Mouse (Mus musculus): Measurements from ENCODE around the gene Ap3d1. TPM values are rescaled to one million over a fixed set of nuclear protein-coding genes. Genes with fewer than 3 reads are reported as not detected.

The Ap3d1 gene
- 99.5 and 112 TPM in 2 replicates for polyA plus RNA-seq (2015; fragmentation: Nextera tagmentation; extraction: Ambion mirVana)

- H3K4me1 ChIP-seq (ENCODE audit: control insufficient read depth, insufficient read depth, low read length), result peaks cover 27% of the 10 kb centered on the region
- 1% methylated on average over 25 of the region's 25 CpGs for WGBS
- ATAC-seq, result peak; percentile 99
- H3K27ac ChIP-seq (ENCODE audit: low read length), result peak within 1 kb of the TSS; percentile 78
- H3K36me3 ChIP-seq (ENCODE audit: control insufficient read depth, insufficient read depth, low read length), result no peaks in the 10 kb centered on the region
- peak within 1 kb of the TSS; percentile 85 for H3K9ac ChIP-seq (ENCODE audit: low read depth, low read length)
- no peaks in the 10 kb centered on the region for H3K27me3 ChIP-seq (ENCODE audit: control insufficient read depth, insufficient read depth, low read depth, low read length)
- H3K9me3 ChIP-seq (replicated peaks; ENCODE audit: control insufficient read depth, low read length, poor library complexity, severe bottlenecking), result no peaks in the 10 kb centered on the region
- H3K4me2 ChIP-seq (ENCODE audit: low read length), result peak within 1 kb of the TSS; percentile 94
- H3K4me3 ChIP-seq (ENCODE audit: low read depth, low read length), result peak within 1 kb of the TSS; percentile 49
Observed at GRCm38 (mm10) chr10:80742180-80742978, at the start of gene Ap3d1. Ap3d1 (minus strand) TSS chr10:80742264.

- 85% methylated on average over 32 of the region's 33 CpGs for WGBS
- no peak overlapping the region for H3K27ac ChIP-seq (ENCODE audit: low read length)
Observed at GRCm38 (mm10) chr10:80791476-80792174, 49.6 kb upstream of the Ap3d1 start.

GRCm38 (mm10) chr10:80790761-80791404, 48.8 kb upstream of the Ap3d1 start:
- Histone ChIP-seq H3K27me3 (ENCODE audit: control insufficient read depth, insufficient read depth, low read depth, low read length) (no peaks in the 10 kb centered on the region), H3K4me3 (ENCODE audit: low read depth, low read length) (no peak overlapping the region), H3K4me1 (ENCODE audit: control insufficient read depth, insufficient read depth, low read length) (no peaks in the 10 kb centered on the region), H3K4me2 (ENCODE audit: low read length) (no peak overlapping the region), H3K9me3 (replicated peaks; ENCODE audit: control insufficient read depth, low read length, poor library complexity, severe bottlenecking) (no peaks in the 10 kb centered on the region), H3K36me3 (ENCODE audit: control insufficient read depth, insufficient read depth, low read length) (peaks cover 59% of the 10 kb centered on the region), H3K9ac (ENCODE audit: low read depth, low read length) (no peak overlapping the region), H3K27ac (ENCODE audit: low read length) (no peak overlapping the region)
- 87% methylated on average over 19 of the region's 19 CpGs for WGBS
- no peak for ATAC-seq

More at GRCm38 (mm10) chr10:80791476-80792174, 49.6 kb upstream of the Ap3d1 start:
- Histone ChIP-seq H3K4me1 (ENCODE audit: control insufficient read depth, insufficient read depth, low read length) (peaks cover 4% of the 10 kb centered on the region; the same call in 1 of the 2 replicates), H3K27me3 (ENCODE audit: control insufficient read depth, insufficient read depth, low read depth, low read length) (no peaks in the 10 kb centered on the region), H3K36me3 (ENCODE audit: control insufficient read depth, insufficient read depth, low read length) (peaks cover 55% of the 10 kb centered on the region), H3K4me3 (ENCODE audit: low read depth, low read length) (no peak overlapping the region), H3K9ac (ENCODE audit: low read depth, low read length) (no peak overlapping the region), H3K4me2 (ENCODE audit: low read length) (no peak overlapping the region), H3K9me3 (replicated peaks; ENCODE audit: control insufficient read depth, low read length, poor library complexity, severe bottlenecking) (no peaks in the 10 kb centered on the region)
- no peak for ATAC-seq

GRCm38 (mm10) chr10:80787517-80787916, 45.5 kb upstream of the Ap3d1 start:
- no peak for ATAC-seq
- Histone ChIP-seq H3K27me3 (ENCODE audit: control insufficient read depth, insufficient read depth, low read depth, low read length) (no peaks in the 10 kb centered on the region), H3K9me3 (replicated peaks; ENCODE audit: control insufficient read depth, low read length, poor library complexity, severe bottlenecking) (no peaks in the 10 kb centered on the region), H3K9ac (ENCODE audit: low read depth, low read length) (no peak overlapping the region), H3K4me3 (ENCODE audit: low read depth, low read length) (no peak overlapping the region), H3K27ac (ENCODE audit: low read length) (no peak overlapping the region), H3K4me2 (ENCODE audit: low read length) (no peak overlapping the region), H3K4me1 (ENCODE audit: control insufficient read depth, insufficient read depth, low read length) (no peaks in the 10 kb centered on the region), H3K36me3 (ENCODE audit: control insufficient read depth, insufficient read depth, low read length) (peaks cover 80% of the 10 kb centered on the region)
- WGBS, result 81% methylated on average over 2 of the region's 2 CpGs

- Histone ChIP-seq H3K36me3 (ENCODE audit: control insufficient read depth, insufficient read depth, low read length) (peaks cover 83% of the 10 kb centered on the region), H3K4me1 (ENCODE audit: control insufficient read depth, insufficient read depth, low read length) (no peaks in the 10 kb centered on the region), H3K4me2 (ENCODE audit: low read length) (no peak overlapping the region), H3K9ac (ENCODE audit: low read depth, low read length) (no peak overlapping the region), H3K27ac (ENCODE audit: low read length) (no peak overlapping the region), H3K27me3 (ENCODE audit: control insufficient read depth, insufficient read depth, low read depth, low read length) (no peaks in the 10 kb centered on the region), H3K9me3 (replicated peaks; ENCODE audit: control insufficient read depth, low read length, poor library complexity, severe bottlenecking) (no peaks in the 10 kb centered on the region), H3K4me3 (ENCODE audit: low read depth, low read length) (no peak overlapping the region)
- ATAC-seq, result no peak
- WGBS, result 94% methylated on average over 11 of the region's 11 CpGs
Observed at GRCm38 (mm10) chr10:80785963-80786362, 43.9 kb upstream of the Ap3d1 start.

GRCm38 (mm10) chr10:80784871-80785270, 42.8 kb upstream of the Ap3d1 start:
- H3K4me3 ChIP-seq (ENCODE audit: low read depth, low read length), result no peak overlapping the region
- no peaks in the 10 kb centered on the region for H3K4me1 ChIP-seq (ENCODE audit: control insufficient read depth, insufficient read depth, low read length)
- no peaks in the 10 kb centered on the region for H3K9me3 ChIP-seq (replicated peaks; ENCODE audit: control insufficient read depth, low read length, poor library complexity, severe bottlenecking)
- H3K27ac ChIP-seq (ENCODE audit: low read length), result no peak overlapping the region
- no peak overlapping the region for H3K9ac ChIP-seq (ENCODE audit: low read depth, low read length)
- peaks cover 84% of the 10 kb centered on the region for H3K36me3 ChIP-seq (ENCODE audit: control insufficient read depth, insufficient read depth, low read length)
- ATAC-seq, result no peak
- H3K27me3 ChIP-seq (ENCODE audit: control insufficient read depth, insufficient read depth, low read depth, low read length), result no peaks in the 10 kb centered on the region
- H3K4me2 ChIP-seq (ENCODE audit: low read length), result no peak overlapping the region
- 74% methylated on average over 12 of the region's 12 CpGs for WGBS

- Histone ChIP-seq H3K4me3 (ENCODE audit: low read depth, low read length) (no peak overlapping the region), H3K27ac (ENCODE audit: low read length) (no peak overlapping the region), H3K9me3 (replicated peaks; ENCODE audit: control insufficient read depth, low read length, poor library complexity, severe bottlenecking) (no peaks in the 10 kb centered on the region), H3K4me2 (ENCODE audit: low read length) (no peak overlapping the region), H3K36me3 (ENCODE audit: control insufficient read depth, insufficient read depth, low read length) (peaks cover 84% of the 10 kb centered on the region), H3K27me3 (ENCODE audit: control insufficient read depth, insufficient read depth, low read depth, low read length) (no peaks in the 10 kb centered on the region), H3K9ac (ENCODE audit: low read depth, low read length) (no peak overlapping the region), H3K4me1 (ENCODE audit: control insufficient read depth, insufficient read depth, low read length) (no peaks in the 10 kb centered on the region)
- no peak for ATAC-seq
- WGBS, result 98% methylated on average over 2 of the region's 2 CpGs
Observed at GRCm38 (mm10) chr10:80784302-80784701, 42.2 kb upstream of the Ap3d1 start.

- no peaks in the 10 kb centered on the region for H3K9me3 ChIP-seq (replicated peaks; ENCODE audit: control insufficient read depth, low read length, poor library complexity, severe bottlenecking)
- H3K4me1 ChIP-seq (ENCODE audit: control insufficient read depth, insufficient read depth, low read length), result no peaks in the 10 kb centered on the region
- no peak overlapping the region for H3K4me2 ChIP-seq (ENCODE audit: low read length)
- no peaks in the 10 kb centered on the region for H3K27me3 ChIP-seq (ENCODE audit: control insufficient read depth, insufficient read depth, low read depth, low read length)
- H3K27ac ChIP-seq (ENCODE audit: low read length), result no peak overlapping the region
- no peak for ATAC-seq
- H3K36me3 ChIP-seq (ENCODE audit: control insufficient read depth, insufficient read depth, low read length), result peaks cover 59% of the 10 kb centered on the region
- no peak overlapping the region for H3K9ac ChIP-seq (ENCODE audit: low read depth, low read length)
- no peak overlapping the region for H3K4me3 ChIP-seq (ENCODE audit: low read depth, low read length)
Observed at GRCm38 (mm10) chr10:80779565-80779964, 37.5 kb upstream of the Ap3d1 start.

GRCm38 (mm10) chr10:80777123-80777522, 35.1 kb upstream of the Ap3d1 start:
- Histone ChIP-seq H3K4me1 (ENCODE audit: control insufficient read depth, insufficient read depth, low read length) (no peaks in the 10 kb centered on the region), H3K9ac (ENCODE audit: low read depth, low read length) (no peak overlapping the region), H3K4me3 (ENCODE audit: low read depth, low read length) (no peak overlapping the region), H3K36me3 (ENCODE audit: control insufficient read depth, insufficient read depth, low read length) (peaks cover 48% of the 10 kb centered on the region), H3K27ac (ENCODE audit: low read length) (no peak overlapping the region), H3K27me3 (ENCODE audit: control insufficient read depth, insufficient read depth, low read depth, low read length) (no peaks in the 10 kb centered on the region), H3K9me3 (replicated peaks; ENCODE audit: control insufficient read depth, low read length, poor library complexity, severe bottlenecking) (no peaks in the 10 kb centered on the region), H3K4me2 (ENCODE audit: low read length) (no peak overlapping the region)
- 95% methylated on average over 5 of the region's 5 CpGs for WGBS
- no peak for ATAC-seq

Measured in midbrain, embryonic 16.5 days (tissue).